Mouse (Mus musculus): ENCODE measurements around the gene C2cd4a.

C2cd4a gene

GRCm38 (mm10) chr9:67831359-67832045, 628 bp downstream of the C2cd4a start:
- DNase-seq (ENCODE audit: low spot score) = peak; percentile 40

DNA sequence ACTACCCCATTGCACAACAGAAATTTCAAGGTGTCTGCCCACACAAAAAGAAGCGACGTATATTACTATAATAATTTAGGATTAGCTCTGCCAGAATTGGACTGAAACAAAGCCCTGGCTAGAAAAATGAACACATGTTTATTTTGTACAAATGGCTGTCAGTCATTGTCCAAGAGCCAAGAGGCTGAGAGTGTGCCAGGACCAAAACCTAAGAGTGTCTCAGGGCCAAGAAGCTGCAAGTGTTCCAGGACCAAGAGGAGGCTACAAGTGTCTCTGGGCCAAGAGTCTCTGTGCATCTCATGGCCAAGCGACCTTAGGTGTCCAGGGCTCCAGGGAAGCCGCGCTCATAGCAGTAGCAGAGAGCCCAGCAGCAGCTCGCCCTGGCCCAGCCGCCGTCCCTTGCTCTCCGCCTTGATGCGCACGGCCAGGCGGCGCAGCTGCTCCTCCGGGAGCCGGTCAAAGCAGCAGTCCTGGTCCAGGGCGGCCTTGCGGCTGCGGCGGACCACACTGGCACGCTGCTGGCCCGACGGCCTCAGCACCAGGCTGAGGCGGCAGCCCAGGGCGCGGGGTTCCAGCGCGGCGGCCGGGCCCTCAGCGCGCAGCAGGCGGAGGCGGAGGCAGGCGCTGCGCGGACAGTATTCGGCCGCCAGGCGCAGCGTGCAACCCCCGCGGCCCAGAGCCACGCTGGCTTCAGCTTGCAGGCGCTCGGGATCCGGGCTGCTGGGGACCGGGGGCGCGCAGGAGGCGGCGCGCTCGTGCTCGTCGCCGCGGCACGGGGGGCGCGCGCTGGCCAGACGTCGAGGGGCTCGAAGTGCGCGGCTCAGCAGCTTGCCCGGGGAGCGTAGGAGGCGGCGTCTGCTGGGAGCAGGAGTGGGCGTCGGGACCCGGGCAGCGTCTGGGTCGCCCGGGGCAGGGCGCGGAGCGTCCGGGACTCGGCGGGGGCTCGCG, 1.4 kb downstream of the C2cd4a start:
- DNase-seq (ENCODE audit: low spot score) = peak; percentile 68

- peak; percentile 48 for DNase-seq (ENCODE audit: low spot score)
Measured at GRCm38 (mm10) chr9:67828182-67828581, 3.9 kb downstream of the C2cd4a start.

GRCm38 (mm10) chr9:67825527-67825926, 6.6 kb downstream of the C2cd4a start:
- no peak for DNase-seq (ENCODE audit: low spot score)

DNA sequence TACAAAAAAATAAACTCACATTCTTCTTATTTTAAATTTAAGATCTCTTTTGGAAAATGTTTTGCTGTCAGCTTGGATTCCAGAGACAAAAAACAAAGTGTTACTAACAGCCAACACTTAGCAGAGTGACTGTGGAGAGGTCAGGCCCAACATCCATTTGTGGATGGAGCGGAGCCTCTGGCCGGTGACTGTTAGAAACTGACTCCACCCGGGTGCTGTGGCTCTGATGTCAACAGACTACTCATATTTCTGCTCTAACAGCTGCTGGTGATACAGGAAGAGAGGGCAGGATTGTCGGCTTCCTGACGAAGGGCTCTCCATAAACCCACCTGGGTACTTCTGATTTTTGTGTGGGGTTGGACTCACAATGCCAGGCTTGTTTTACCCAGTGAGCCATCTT, 9.0 kb downstream of the C2cd4a start:
- DNase-seq (ENCODE audit: low spot score) = no peak

GRCm38 (mm10) chr9:67818668-67818950, 13.5 kb downstream of the C2cd4a start:
- no peak for DNase-seq (ENCODE audit: low spot score)

- no peak for DNase-seq (ENCODE audit: low spot score)
Measured at GRCm38 (mm10) chr9:67817898-67818667, 14.0 kb downstream of the C2cd4a start.

- no peak for DNase-seq (ENCODE audit: low spot score)
Measured at GRCm38 (mm10) chr9:67816172-67816928, 15.8 kb downstream of the C2cd4a start.

- peak; percentile 34 for DNase-seq (ENCODE audit: low spot score)
Measured at GRCm38 (mm10) chr9:67813665-67814337, 18.3 kb downstream of the C2cd4a start.

GRCm38 (mm10) chr9:67813171-67813570, 19.0 kb downstream of the C2cd4a start:
- DNase-seq (ENCODE audit: low spot score) = no peak

- no peak for DNase-seq (ENCODE audit: low spot score)
Measured at GRCm38 (mm10) chr9:67811116-67811515, 21.0 kb downstream of the C2cd4a start.

DNA sequence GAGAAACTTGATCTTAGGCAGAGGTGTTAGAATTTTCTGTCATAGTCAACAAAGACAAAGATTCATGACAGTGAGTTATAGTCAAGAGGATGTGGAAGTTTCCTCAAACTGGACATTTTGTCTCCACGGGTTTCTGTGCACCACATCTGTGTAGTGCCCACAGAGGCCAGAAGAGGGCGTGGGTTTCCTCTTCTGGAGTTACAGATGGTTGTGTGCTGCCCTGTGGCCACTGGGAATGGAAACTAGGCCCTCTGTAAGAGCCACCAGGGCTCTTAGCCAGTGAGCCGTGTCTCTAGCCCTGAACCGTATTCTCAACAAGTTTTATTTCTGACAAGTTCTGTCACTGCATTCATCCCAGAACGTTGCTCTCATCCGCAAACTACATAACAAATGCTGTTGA, 21.6 kb downstream of the C2cd4a start:
- no peak for DNase-seq (ENCODE audit: low spot score)

GRCm38 (mm10) chr9:67807000-67807399, 25.1 kb downstream of the C2cd4a start:
- DNase-seq (ENCODE audit: low spot score) = no peak

- DNase-seq (ENCODE audit: low spot score) = no peak
Measured at GRCm38 (mm10) chr9:67802241-67802640, 29.9 kb downstream of the C2cd4a start.

- no peak for DNase-seq (ENCODE audit: low spot score)
Measured at GRCm38 (mm10) chr9:67799078-67799819, 32.9 kb downstream of the C2cd4a start.

DNA sequence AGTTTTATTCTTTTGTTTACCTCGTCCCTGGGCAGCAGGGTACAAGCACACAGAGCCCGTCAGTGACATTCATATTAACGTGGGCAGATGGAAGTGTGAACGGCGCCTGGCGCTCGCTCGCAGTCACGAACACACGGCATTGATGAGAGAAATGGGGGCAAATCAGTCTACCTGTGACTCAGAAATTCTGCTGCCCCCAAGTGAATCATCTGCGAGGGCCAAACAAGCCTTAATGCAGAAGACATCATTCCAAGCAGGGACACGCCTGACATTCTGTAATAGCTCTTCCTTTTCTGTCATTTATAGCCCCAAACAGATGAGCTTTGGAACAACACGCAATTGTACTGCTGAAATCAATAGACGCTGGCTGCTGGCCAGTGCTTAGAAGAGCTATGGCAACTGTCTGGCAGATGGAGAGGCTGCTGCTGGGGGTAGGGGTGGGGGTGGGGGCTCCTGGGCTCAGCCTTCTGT, 36.9 kb downstream of the C2cd4a start:
- no peak for DNase-seq (ENCODE audit: low spot score)

DNA sequence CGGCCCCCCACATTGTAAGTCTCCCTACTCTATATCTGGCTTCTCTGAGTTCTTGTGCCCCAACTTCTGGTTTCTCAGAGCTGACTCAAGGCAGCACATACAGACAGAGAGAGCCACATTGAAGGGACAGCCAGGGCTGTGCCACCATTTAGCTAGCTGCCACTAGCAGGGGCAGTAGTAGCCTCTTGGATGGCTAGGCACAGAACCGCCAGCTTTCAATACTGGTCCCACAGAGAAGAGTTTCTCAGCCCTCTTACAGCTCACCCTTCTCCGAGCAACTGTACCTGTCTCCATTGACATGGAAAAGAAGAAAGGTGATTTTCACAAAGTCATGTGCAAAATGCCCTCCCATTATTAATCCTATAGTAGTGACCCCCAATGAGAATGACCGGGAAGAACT, 37.5 kb downstream of the C2cd4a start:
- DNase-seq (ENCODE audit: low spot score) = no peak

GRCm38 (mm10) chr9:67794216-67794615, 37.9 kb downstream of the C2cd4a start:
- DNase-seq (ENCODE audit: low spot score) = no peak

GRCm38 (mm10) chr9:67793501-67793900, 38.6 kb downstream of the C2cd4a start:
- DNase-seq (ENCODE audit: low spot score) = no peak

DNA sequence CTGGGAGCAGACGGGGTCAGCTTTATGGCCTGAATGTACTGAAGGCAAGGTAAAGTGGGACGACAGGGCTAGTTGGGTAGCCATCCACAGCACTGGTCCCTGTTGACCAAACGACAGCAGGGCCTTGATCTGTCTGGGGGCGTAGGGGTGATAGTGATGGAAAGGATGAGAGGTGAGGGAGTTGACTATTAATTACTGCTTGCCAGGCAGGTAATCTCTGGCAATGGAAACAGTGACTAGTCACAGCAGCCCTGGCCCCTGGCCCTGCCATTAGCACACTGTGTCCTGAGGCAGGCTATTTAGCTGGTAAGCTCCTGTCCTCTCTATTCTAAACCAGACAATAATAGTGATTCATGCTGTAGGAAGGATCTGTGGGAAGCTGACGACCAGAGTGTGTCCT, 39.7 kb downstream of the C2cd4a start:
- DNase-seq (ENCODE audit: low spot score) = no peak

DNA sequence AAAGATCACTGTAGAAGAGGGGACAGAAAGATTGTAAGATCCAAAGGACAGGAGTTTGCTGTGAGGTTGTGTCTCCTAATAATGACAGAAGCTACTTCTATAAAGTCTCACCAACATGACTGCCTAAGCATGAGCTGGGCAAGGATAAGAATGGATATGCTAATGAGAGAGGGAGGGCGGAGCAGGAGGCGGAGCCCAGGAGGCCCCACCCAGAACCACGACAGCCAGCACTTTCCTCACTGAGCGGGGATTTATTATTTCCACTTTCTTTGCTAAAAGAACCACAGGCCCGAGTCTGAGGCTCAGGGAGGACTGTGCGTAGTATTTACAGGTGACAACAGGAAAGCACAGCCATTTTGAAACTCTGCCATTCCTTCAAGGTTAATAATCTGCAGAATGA, 44.5 kb downstream of the C2cd4a start:
- no peak for DNase-seq (ENCODE audit: low spot score)
